Mouse (Mus musculus) neural tube, embryonic 11.5 days (tissue): ENCODE data around the gene Dcaf12l1. TPM values are rescaled to one million over a fixed set of nuclear protein-coding genes. Genes with fewer than 3 reads are reported as not detected.
"Not testable (repeated sequence)": the region's sequence is repeated elsewhere in the genome, so short reads cannot be mapped to it uniquely, and the experiment has no call there.

Source experiments
- ATAC-seq: fragments of 200-750 bp; cut with Nextera tagmentation; 2 replicates; pipeline ENCODE4 v1.8.0; 2017; ENCODE audit warnings: moderate number of reproducible peaks, mild to moderate bottlenecking, moderate TSS enrichment, moderate library complexity; ENCODE audit not compliant: insufficient read depth, low FRiP score, low TSS enrichment
- DNase-seq: peaks from one replicate; pipeline ENCODE4 v3.0.0-alpha.2; 2015; ENCODE audit warnings: low spot score
- H3K27ac ChIP-seq: fragments of 300-500 bp; sonication (generic); 2 replicates; pipeline ENCODE4 v1.5.1; 2014; ENCODE audit warnings: low read depth, mild to moderate bottlenecking, low read length
- H3K27me3 ChIP-seq: fragments of 300-500 bp; sonication (generic); 2 replicates; pipeline ENCODE4 v1.6.1; 2014; ENCODE audit warnings: mild to moderate bottlenecking, low read length, mixed read lengths; ENCODE audit not compliant: control insufficient read depth, insufficient read depth
- H3K36me3 ChIP-seq: fragments of 300-500 bp; sonication (generic); 2 replicates; pipeline ENCODE4 v1.6.1; 2014; ENCODE audit warnings: mild to moderate bottlenecking, low read length, moderate library complexity, mixed read lengths; ENCODE audit not compliant: control insufficient read depth, insufficient read depth
- H3K4me1 ChIP-seq: fragments of 300-500 bp; sonication (generic); 2 replicates; pipeline ENCODE4 v1.6.1; 2014; ENCODE audit warnings: low read length, mixed read lengths; ENCODE audit not compliant: control insufficient read depth, insufficient read depth
- H3K4me2 ChIP-seq: fragments of 300-500 bp; sonication (generic); 2 replicates; pipeline ENCODE4 v1.6.1; 2014; ENCODE audit warnings: low read depth, mild to moderate bottlenecking, moderate library complexity
- H3K4me3 ChIP-seq: fragments of 300-500 bp; sonication (generic); 2 replicates; pipeline ENCODE4 v1.5.1; 2014; ENCODE audit warnings: low read depth, low read length
- H3K9ac ChIP-seq: fragments of 300-500 bp; sonication (generic); 2 replicates; pipeline ENCODE4 v1.6.1; 2014; ENCODE audit warnings: mild to moderate bottlenecking, low read length
- H3K9me3 ChIP-seq: fragments of 300-500 bp; sonication (generic); 2 replicates; pipeline ENCODE4 v1.6.1; 2016; ENCODE audit warnings: low read length; ENCODE audit not compliant: control insufficient read depth
- WGBS: fragments of 180-500 bp; shearing (Covaris S2); extraction: QIAGEN DNeasy Blood & Tissue Kit; methylation state at CpG from one replicate; pipeline ENCODE4 v1.1.7; 2014; 5-methylcytosine and 5-hydroxymethylcytosine counted together
- polyA plus RNA-seq: library from polyadenylated mRNA; unstranded; fragments of >200 nt; fragmentation: Nextera tagmentation; extraction: Ambion mirVana; gene quantifications from 2 replicates; pipeline ENCODE4 v1.2.1, GENCODE M21; 2014

Dcaf12l1 gene
- 4.3 and 4.8 TPM in 2 replicates for polyA plus RNA-seq

DNA sequence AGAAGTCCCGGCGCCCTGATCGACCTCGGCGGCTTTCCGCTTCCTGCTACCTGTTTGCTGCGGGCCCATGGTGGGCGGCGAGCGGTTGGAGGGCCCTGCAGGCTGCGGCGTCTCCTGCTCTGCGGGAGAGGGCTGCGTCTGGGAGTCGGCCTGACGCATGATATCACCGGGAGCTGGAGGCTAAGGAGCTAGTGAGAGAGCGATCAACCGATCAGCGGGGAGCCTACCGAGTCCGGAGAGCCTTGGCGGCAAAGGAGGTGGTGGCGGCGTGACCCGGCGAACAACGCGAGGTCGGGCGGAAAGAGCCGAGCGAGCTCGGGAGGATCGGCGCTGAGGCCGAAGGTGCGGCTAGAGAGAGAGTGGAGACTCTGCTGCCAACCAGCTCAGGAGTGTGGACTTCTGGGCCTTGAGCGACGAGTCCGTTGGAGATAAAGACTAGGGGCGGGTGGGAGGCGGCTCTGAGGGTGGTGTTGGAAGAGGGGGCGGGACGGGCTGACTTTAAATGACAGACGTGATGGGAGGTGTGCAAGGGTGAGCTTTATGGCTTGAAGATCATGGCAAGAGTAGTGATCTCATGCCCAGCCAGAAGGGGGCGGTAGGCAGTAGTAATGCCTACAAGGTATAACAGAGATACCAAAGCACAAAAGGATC is at the start of gene Dcaf12l1:
Dcaf12l1 (minus strand) TSS at position 437 of the 651 bp plus-strand sequence.
- H3K27ac ChIP-seq, result no peak within 1 kb of the TSS
- WGBS, result 17% methylated on average over 47 of the region's 47 CpGs

DNA sequence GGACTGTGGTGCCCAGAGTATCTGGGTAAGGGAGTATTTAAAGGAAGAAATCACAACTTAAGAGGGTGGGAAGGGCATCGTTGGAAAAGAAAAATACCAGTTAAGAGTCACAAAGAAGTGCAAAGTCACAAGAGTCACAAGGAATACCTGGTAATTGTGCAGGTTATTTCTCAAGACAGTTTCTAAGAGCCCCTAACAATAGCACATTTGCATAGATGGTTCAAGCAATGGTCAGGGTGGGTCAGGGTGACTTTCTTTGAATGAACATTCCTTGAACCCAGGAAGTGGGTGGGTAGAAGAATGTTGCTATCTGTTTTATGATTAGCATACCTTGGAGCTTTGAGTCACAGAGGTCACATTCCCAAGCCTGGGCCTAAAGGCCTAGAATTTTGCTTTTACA is 19.4 kb upstream of the Dcaf12l1 start:
- DNase-seq, H3K36me3 ChIP-seq, H3K27me3 ChIP-seq, H3K4me1 ChIP-seq, H3K9ac ChIP-seq, H3K4me2 ChIP-seq, ATAC-seq, H3K4me3 ChIP-seq, H3K27ac ChIP-seq, H3K9me3 ChIP-seq: not testable (repeated sequence)
- WGBS, result 53% methylated on average over 1 of the region's 1 CpGs

More for the DNA sequence above, at the start of gene Dcaf12l1:
- ATAC-seq (peak; percentile 83), DNase-seq (peak; percentile 70)
- Histone ChIP-seq H3K9me3 (no peaks in the 10 kb centered on the region), H3K36me3 (no peaks in the 10 kb centered on the region), H3K4me1 (no peaks in the 10 kb centered on the region), H3K27me3 (no peaks in the 10 kb centered on the region), H3K9ac (peak within 1 kb of the TSS; percentile 54), H3K4me2 (peak within 1 kb of the TSS; percentile 61), H3K4me3 (peak within 1 kb of the TSS; percentile 39)

DNA sequence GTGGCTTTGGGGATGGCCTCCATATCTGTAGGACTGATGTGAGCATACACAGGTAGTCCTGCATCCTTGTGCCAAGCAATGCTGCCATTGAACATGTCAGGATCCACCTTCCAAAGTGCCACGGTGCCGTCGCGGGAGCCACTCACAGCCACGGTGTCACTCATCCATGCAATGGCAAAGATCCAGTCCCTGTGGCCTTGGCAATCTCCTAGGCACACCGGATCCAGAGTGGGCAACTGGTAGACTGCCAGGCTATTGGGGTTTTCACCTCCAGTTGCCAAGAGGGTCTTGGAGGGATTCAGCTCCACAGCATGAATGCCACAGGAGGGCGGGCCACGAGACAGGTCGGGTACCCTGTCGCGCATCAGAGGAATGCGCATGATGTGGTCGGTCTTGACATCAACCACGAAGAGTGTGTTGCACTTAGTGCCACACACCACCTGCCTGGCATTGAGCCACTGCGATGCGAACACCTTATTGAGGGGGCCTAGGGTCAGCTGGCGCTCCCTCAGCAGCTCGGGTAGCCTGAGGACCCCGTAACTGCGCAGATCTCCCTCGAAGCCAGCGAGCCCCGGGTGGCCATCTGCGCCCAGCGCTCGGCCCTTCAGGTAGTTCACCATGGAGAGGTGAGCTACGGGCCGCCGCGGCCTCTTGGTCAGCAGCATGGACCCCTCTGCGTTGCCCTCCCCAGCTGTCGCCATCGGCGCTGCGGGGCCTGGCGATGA is 799 bp downstream of the Dcaf12l1 start:
- H3K27ac ChIP-seq, result no peak overlapping the region
- peak; percentile 9 for DNase-seq
- ATAC-seq, result peak; percentile 41; the same call in 1 of the 2 replicates

More for the DNA sequence above, 799 bp downstream of the Dcaf12l1 start:
- no peaks in the 10 kb centered on the region for H3K9me3 ChIP-seq
- H3K4me1 ChIP-seq, result no peaks in the 10 kb centered on the region
- H3K4me3 ChIP-seq, result peak overlapping the region; percentile 39
- peak overlapping the region; percentile 54 for H3K9ac ChIP-seq
- H3K27me3 ChIP-seq, result no peaks in the 10 kb centered on the region
- peak overlapping the region; percentile 61 for H3K4me2 ChIP-seq
- WGBS, result 40% methylated on average over 29 of the region's 36 CpGs
- H3K36me3 ChIP-seq, result no peaks in the 10 kb centered on the region
